10 mouse cellular contexts compared by ENCODE assay signal in the genomic region with DNA sequence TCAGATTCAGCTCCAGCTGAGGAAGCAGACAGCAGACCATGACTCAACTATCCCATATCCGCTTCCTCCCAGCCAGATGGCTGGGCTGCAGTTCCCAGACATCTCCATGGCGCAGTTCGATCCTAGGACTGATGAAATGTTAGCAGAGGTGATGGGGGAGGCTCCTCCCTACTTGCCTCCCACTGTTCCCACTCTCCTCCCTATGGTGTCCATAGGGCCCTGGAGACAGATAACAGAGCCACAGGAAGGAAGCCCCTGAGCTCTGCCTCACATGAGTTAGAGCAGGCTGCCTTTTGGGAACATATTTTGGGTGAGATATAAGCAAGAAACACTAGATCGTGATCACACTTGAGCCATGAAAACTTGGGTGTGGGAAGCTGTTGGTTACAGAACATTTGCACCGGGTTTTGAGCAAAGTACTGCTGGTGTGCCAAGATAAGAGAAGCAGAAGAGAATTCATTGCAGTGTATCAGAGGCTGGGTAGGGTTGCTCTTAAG. TPM values are rescaled to one million over a fixed set of nuclear protein-coding genes. Genes with fewer than 3 reads are reported as not detected.
DNase-seq lines count a peak whose midpoint lies in the region; ATAC-seq and TF ChIP-seq lines count a peak whose summit lies in the region.
"Had no signal": no experiment of that assay in that cellular context is flagged by ENCODE, and none has a peak within 500 bp of the region (broad histone marks: within the 10 kb centered on the region; RNA-seq: fewer than 3 reads in every experiment).

No protein-coding gene starts in this region.

- no peak for ATAC-seq in inflammation-experienced regulatory T-cells, adult 6 months

- intact Hi-C loops in gastrocnemius, adult 2 months (cut with DNase I), result no loop called here
- intact Hi-C loops in left cerebral cortex, postnatal 25 days (cut with DNase I), result loop anchor here (5.0 to 10.0 kb wide), 3 partner anchors 134 to 534 kb away; a partner anchor contains a TSS

- H3K27ac ChIP-seq in gastrocnemius, adult 2 months, result no peak overlapping the region
- H3K27ac ChIP-seq: forebrain, embryonic 12.5 days had no signal

- no peak overlapping the region for H3K4me3 ChIP-seq in gastrocnemius, adult 2 months
- H3K4me3 ChIP-seq: forebrain, embryonic 12.5 days had no signal

- no peak for TF ChIP-seq CTCF in gastrocnemius, adult 2 months (IDR thresholded peaks at IDR 0.05)

- peak; percentile 23 for DNase-seq in gastrocnemius, adult 2 months
- no peak for DNase-seq in gastrocnemius, postnatal 4 days (ENCODE audit: low spot score in 2 of 2)
- DNase-seq in right cerebral cortex, adult 18-20 months, result peak; percentile 67
- DNase-seq in right cerebral cortex, postnatal 14 days, result no peak
- DNase-seq in left cerebral cortex, postnatal 25 days (ENCODE audit: low spot score in 2 of 2), result peak; percentile 41 to 88
- DNase-seq in spleen, postnatal 36 days (ENCODE audit: low spot score in 2 of 2), result peak; percentile 25 to 60
- no peak for DNase-seq in kidney, adult 8-10 months
- DNase-seq: cerebellum, adult 9-10 months had no signal

RNA-seq across cellular contexts. Expression of a gene that starts 18.3 kb away (rescaled TPM):
- total RNA-seq in gastrocnemius, adult 2 months (2021), result 100 to 1,000 TPM; 109 to 126 TPM
- 100 to 1,000 TPM; 228 to 250 TPM for total RNA-seq in gastrocnemius, postnatal 4 days (2021)
- 10 to 100 TPM; 66.9 to 79.5 TPM for total RNA-seq in left cerebral cortex, postnatal 25 days (2021)
- 10 to 100 TPM in 2 of 3 experiments, 1 to 10 TPM in 1; 9.1 to 26.6 (median 25.0) TPM for polyA plus RNA-seq in inflammation-experienced regulatory T-cells, adult 6 months (2017; shearing (Covaris generic))

Comparison
In these comparisons a context has a peak if more than half of its experiments do, and no peak if none do; other contexts are left out.
1. DNase-seq: peak in gastrocnemius, adult 2 months (single experiment), right cerebral cortex, adult 18-20 months (single experiment), left cerebral cortex, postnatal 25 days (2 of 2) and spleen, postnatal 36 days (2 of 2); none in gastrocnemius, postnatal 4 days (0 of 2), right cerebral cortex, postnatal 14 days (single experiment) and kidney, adult 8-10 months (0 of 2).